Mouse (Mus musculus) intestine, embryonic 14.5 days (tissue): Measurements from ENCODE around the gene Socs2. TPM values are rescaled to one million over a fixed set of nuclear protein-coding genes. Genes with fewer than 3 reads are reported as not detected.

Experiments used
- ATAC-seq: fragments of 200-750 bp; cut with Nextera tagmentation; replicated peaks from 2 replicates; pipeline ENCODE4 v1.8.0; 2017; ENCODE audit warnings: low read depth, moderate number of reproducible peaks, moderate TSS enrichment, moderate library complexity; ENCODE audit not compliant: low FRiP score, low TSS enrichment
- DNase-seq: peaks from one replicate; pipeline ENCODE4 v3.0.0-alpha.2; 2018; ENCODE audit warnings: low spot score
- H3K27ac ChIP-seq: fragments of 300-500 bp; sonication (generic); 2 replicates; pipeline ENCODE4 v1.5.1; 2014; ENCODE audit warnings: low read depth, mild to moderate bottlenecking, control low read depth
- H3K27me3 ChIP-seq: fragments of 300-500 bp; sonication (generic); replicated peaks from 2 replicates; pipeline ENCODE4 v1.6.1; 2014; ENCODE audit warnings: low read length, control low read depth; ENCODE audit not compliant: control insufficient read depth, insufficient read depth
- H3K36me3 ChIP-seq: fragments of 300-500 bp; sonication (generic); 2 replicates; pipeline ENCODE4 v1.6.1; 2014; ENCODE audit warnings: low read length, control low read depth; ENCODE audit not compliant: control insufficient read depth, insufficient read depth
- H3K4me1 ChIP-seq: fragments of 300-500 bp; sonication (generic); replicated peaks from 2 replicates; pipeline ENCODE4 v1.6.1; 2014; ENCODE audit warnings: low read length, control low read depth, mixed read lengths; ENCODE audit not compliant: control insufficient read depth, insufficient read depth
- H3K4me2 ChIP-seq: fragments of 300-500 bp; sonication (generic); 2 replicates; pipeline ENCODE4 v1.6.1; 2014; ENCODE audit warnings: low read length
- H3K4me3 ChIP-seq: fragments of 300-500 bp; sonication (generic); 2 replicates; pipeline ENCODE4 v1.5.1; 2014; ENCODE audit warnings: low read depth, low read length, control low read depth, mixed read lengths
- H3K9ac ChIP-seq: fragments of 300-500 bp; sonication (generic); 2 replicates; pipeline ENCODE4 v1.6.1; 2014; ENCODE audit warnings: mild to moderate bottlenecking, low read length
- H3K9me3 ChIP-seq: fragments of 300-500 bp; sonication (generic); 2 replicates; pipeline ENCODE4 v1.6.1; 2016; ENCODE audit warnings: low read length, control low read depth; ENCODE audit not compliant: control insufficient read depth
- WGBS: fragments of 180-500 bp; shearing (Covaris S2); extraction: QIAGEN DNeasy Blood & Tissue Kit; methylation state at CpG from one replicate; pipeline ENCODE4 v1.1.7; 2014; 5-methylcytosine and 5-hydroxymethylcytosine counted together
- polyA plus RNA-seq: library from polyadenylated mRNA; unstranded; fragments of >200 nt; fragmentation: Nextera tagmentation; extraction: Ambion mirVana; gene quantifications from 2 replicates; pipeline ENCODE4 v1.2.1, GENCODE M21; 2014

The Socs2 gene
- polyA plus RNA-seq, 1 experiment from 2014 or later, result 52.7 TPM

DNA sequence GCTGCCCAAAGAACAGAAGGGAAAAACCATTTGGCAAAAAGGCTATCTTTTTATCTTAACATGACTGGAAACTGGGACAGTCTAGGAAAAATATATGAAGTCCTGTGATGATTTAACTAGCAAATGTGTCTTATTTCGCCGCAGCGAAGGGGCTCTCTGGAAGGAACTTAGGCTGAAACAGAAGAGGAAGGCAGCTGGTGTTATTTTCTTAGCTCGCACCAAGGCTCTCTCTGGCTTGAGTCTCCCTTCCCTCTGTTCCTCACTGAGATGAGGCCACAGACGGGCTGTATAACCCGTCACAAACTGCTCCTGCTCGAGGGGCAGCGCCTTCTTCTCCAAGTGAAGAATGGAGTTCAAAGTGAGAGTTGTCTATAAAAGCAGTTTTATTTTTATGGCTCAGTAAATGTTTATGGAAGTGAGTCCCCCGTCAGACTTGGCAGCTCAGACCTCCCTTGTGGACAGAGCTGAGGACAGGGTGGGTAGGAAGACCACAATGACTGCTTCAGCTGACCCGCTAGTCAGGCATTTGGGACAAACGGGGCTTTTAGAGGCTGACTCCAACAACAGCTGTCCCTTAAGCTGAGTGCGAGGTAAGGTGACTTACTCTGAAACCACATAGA, 9.3 kb downstream of the Socs2 start:
- no peaks in the 10 kb centered on the region for H3K36me3 ChIP-seq
- ATAC-seq (no peak), DNase-seq (no peak)
- no peak overlapping the region for H3K4me2 ChIP-seq
- H3K9ac ChIP-seq, result no peak overlapping the region
- H3K9me3 ChIP-seq, result no peaks in the 10 kb centered on the region
- H3K4me1 ChIP-seq, result peaks cover 7% of the 10 kb centered on the region
- H3K4me3 ChIP-seq, result no peak overlapping the region
- H3K27ac ChIP-seq, result no peak overlapping the region
- 43% methylated on average over 12 of the region's 12 CpGs for WGBS
- H3K27me3 ChIP-seq, result no peaks in the 10 kb centered on the region

DNA sequence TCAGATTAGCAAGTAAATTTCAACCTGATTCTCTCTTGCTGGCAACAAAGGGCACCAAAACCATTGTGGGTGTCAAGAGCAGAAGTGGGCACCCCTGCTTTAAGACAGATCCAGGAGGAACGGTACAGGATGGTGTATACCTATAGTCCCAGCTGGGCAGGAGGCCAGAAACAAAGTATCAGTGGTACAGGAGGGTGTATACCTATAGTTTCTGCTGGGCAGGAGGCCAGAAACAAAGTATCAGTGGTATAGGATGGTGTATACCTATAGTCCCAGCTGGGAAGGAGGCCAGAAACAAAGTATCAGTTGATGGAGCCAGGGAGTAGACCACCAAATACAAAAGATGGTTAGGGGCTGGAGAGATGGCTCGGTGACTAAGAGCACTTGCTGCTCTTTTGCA, 12.2 kb downstream of the Socs2 start:
- Histone ChIP-seq H3K9me3 (no peaks in the 10 kb centered on the region), H3K9ac (no peak overlapping the region), H3K36me3 (no peaks in the 10 kb centered on the region), H3K27ac (no peak overlapping the region), H3K4me1 (peaks cover 9% of the 10 kb centered on the region), H3K27me3 (no peaks in the 10 kb centered on the region), H3K4me3 (no peak overlapping the region), H3K4me2 (no peak overlapping the region)
- ATAC-seq (no peak), DNase-seq (no peak)
- 88% methylated on average over 2 of the region's 2 CpGs for WGBS

DNA sequence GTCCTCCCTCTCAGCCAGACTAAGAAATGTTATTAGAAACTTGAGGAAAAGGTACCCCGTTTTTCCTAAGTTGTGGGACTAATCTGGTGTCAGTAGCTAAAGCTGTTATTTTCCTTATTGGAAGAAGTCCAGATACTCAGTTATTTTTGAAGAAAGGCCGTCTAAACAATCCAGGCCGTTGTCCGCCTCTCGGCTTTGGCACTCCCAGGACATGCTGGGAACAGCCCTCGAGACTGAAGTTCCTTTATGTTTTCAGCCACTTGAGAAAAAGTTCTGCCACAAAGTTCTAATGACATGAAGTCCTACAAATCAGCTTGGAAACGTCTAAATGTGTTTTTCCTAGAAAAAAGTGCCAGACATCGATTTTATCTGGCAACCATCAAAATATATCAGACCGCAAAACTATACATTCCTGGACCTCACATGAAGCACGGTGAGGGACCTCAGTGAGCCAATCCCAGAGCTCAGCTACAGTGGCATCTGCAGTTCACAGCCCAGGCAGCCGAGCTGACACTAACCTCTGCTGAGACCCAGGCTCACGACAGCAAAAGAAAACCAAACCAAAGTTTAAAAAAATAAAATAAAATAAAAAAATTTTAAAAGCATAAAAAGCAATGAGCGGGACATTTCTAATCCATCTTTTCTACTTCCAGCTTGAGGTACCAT, 17.2 kb downstream of the Socs2 start:
- no peaks in the 10 kb centered on the region for H3K27me3 ChIP-seq
- DNase-seq (no peak), ATAC-seq (no peak)
- no peak overlapping the region for H3K4me3 ChIP-seq
- no peaks in the 10 kb centered on the region for H3K9me3 ChIP-seq
- H3K4me1 ChIP-seq, result peaks cover 19% of the 10 kb centered on the region; the same call in 1 of the 2 replicates
- 28% methylated on average over 13 of the region's 13 CpGs for WGBS
- H3K36me3 ChIP-seq, result no peaks in the 10 kb centered on the region
- H3K4me2 ChIP-seq, result 0 out of 2 replicates have a peak overlapping the region, but pooled peaks have one; percentile 0
- no peak overlapping the region for H3K9ac ChIP-seq
- no peak overlapping the region for H3K27ac ChIP-seq

DNA sequence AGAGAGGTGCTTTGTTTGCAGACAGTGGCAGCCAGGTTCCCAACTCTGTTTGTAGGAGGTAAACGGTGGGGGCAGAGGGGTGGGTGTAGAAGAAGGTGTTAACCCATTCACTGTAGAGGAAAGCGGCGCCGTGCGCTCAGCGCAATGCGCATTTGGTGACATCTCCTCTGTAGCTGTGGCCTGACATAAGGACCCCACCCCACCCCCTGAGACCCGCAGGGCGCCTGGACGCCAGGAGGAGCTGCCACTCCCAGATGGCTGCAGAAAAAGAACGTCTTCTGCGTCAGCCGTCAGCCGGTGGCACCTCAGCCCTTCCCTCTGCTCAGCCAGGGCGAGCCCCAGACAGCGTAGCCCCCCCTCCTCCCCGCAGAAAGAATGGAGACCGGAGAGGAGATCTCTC, 18.5 kb downstream of the Socs2 start:
- H3K9ac ChIP-seq, result 0 out of 2 replicates have a peak overlapping the region, but pooled peaks have one; percentile 7
- peak overlapping the region; percentile 54 for H3K4me2 ChIP-seq
- no peaks in the 10 kb centered on the region for H3K9me3 ChIP-seq
- no peak overlapping the region for H3K27ac ChIP-seq
- no peaks in the 10 kb centered on the region for H3K27me3 ChIP-seq
- WGBS, result 1% methylated on average over 18 of the region's 18 CpGs
- ATAC-seq (no peak), DNase-seq (no peak)
- H3K4me1 ChIP-seq, result peaks cover 19% of the 10 kb centered on the region; the same call in 1 of the 2 replicates
- H3K4me3 ChIP-seq, result peak overlapping the region; percentile 16; the same call in 1 of the 2 replicates
- no peaks in the 10 kb centered on the region for H3K36me3 ChIP-seq

DNA sequence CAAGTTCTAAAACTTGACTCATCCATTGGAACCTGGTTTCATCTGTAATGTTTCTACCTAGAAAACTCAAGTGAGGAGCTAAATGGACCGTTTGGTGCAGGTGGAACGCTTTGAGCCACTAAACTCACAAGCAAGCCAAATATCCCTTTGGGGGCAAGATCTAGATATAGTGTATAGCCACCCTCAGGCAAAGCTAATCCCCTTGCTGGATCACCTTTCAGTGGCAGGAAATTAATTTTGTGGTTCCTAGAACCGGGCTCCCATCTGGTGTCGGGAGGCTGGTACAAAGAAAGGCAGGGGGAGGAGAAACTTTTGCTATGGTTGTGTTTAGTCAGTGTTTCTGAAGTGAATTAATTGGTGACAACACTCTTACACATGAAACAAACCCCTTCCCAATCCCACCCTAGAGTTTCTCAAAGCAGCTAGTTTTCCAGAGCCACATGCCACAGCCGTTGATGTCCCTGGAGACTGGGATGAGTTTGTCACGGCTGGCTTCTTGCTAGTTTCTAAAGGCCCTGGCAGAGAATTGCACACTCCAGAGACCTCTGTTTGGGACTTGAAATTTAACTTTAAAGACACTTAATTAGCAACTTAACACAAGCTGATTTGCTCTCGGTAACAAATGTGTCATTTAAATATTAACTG, 19.7 kb downstream of the Socs2 start:
- no peak overlapping the region for H3K27ac ChIP-seq
- H3K9ac ChIP-seq, result no peak overlapping the region
- no peak overlapping the region for H3K4me2 ChIP-seq
- H3K27me3 ChIP-seq, result no peaks in the 10 kb centered on the region
- peaks cover 19% of the 10 kb centered on the region; the same call in 1 of the 2 replicates for H3K4me1 ChIP-seq
- DNase-seq, result no peak
- H3K9me3 ChIP-seq, result no peaks in the 10 kb centered on the region
- 78% methylated on average over 7 of the region's 7 CpGs for WGBS
- ATAC-seq, result no peak
- no peak overlapping the region for H3K4me3 ChIP-seq
- H3K36me3 ChIP-seq, result no peaks in the 10 kb centered on the region

GRCm38 (mm10) chr10:95396356-95396755, 20.6 kb downstream of the Socs2 start:
- no peaks in the 10 kb centered on the region for H3K36me3 ChIP-seq
- H3K4me3 ChIP-seq, result no peak overlapping the region
- H3K4me2 ChIP-seq, result no peak overlapping the region
- H3K9ac ChIP-seq, result no peak overlapping the region
- no peaks in the 10 kb centered on the region for H3K27me3 ChIP-seq
- no peaks in the 10 kb centered on the region for H3K9me3 ChIP-seq
- H3K27ac ChIP-seq, result no peak overlapping the region
- WGBS, result 82% methylated on average over 8 of the region's 8 CpGs
- ATAC-seq, result no peak
- no peak for DNase-seq
- H3K4me1 ChIP-seq, result peaks cover 19% of the 10 kb centered on the region; the same call in 1 of the 2 replicates

- ATAC-seq (no peak), DNase-seq (peak; percentile 63)
- Histone ChIP-seq H3K4me2 (peak overlapping the region; percentile 36), H3K9me3 (no peaks in the 10 kb centered on the region), H3K36me3 (no peaks in the 10 kb centered on the region), H3K4me3 (peak overlapping the region; percentile 12; the same call in 1 of the 2 replicates), H3K9ac (no peak overlapping the region), H3K27me3 (no peaks in the 10 kb centered on the region), H3K4me1 (peaks cover 19% of the 10 kb centered on the region; the same call in 1 of the 2 replicates), H3K27ac (no peak overlapping the region)
- 23% methylated on average over 25 of the region's 25 CpGs for WGBS
Observed at GRCm38 (mm10) chr10:95394819-95395812, 21.9 kb downstream of the Socs2 start.

DNA sequence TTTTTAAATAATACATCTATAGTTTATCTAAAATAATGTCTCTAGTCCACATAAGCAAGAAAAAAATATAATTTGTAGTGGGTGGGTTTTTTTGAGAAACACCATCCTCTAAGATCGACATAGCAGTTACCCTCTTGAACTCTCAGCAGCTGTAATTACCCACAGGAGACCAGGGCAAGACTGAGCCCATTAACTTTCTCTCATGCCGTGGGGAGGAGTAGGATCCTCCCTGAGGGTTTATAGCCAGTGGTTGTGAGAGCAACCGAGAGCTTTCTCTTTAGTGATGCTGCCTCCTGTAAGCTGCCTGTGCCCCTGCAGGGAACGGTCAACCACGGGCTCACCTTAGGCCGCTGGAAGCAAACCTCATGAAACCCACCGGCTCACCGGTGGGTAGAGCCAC, 24.9 kb downstream of the Socs2 start:
- Histone ChIP-seq H3K27me3 (no peaks in the 10 kb centered on the region), H3K4me3 (no peak overlapping the region), H3K36me3 (no peaks in the 10 kb centered on the region), H3K27ac (no peak overlapping the region), H3K9me3 (no peaks in the 10 kb centered on the region), H3K9ac (no peak overlapping the region), H3K4me2 (no peak overlapping the region), H3K4me1 (0 out of 2 replicates have a peak, but pooled peaks cover 9% of the 10 kb centered on the region)
- ATAC-seq (no peak), DNase-seq (no peak)
- WGBS, result 54% methylated on average over 8 of the region's 8 CpGs
